Mouse (Mus musculus): ENCODE measurements around the gene Bace2. TPM values are rescaled to one million over a fixed set of nuclear protein-coding genes. Genes with fewer than 3 reads are reported as not detected.

The Bace2 gene
- total and polyA plus RNA-seq, 3 experiments, result 0.04 to 0.63 (median 0.46) TPM

- H3K9ac ChIP-seq (ENCODE audit: insufficient read depth, low read depth), result no peak overlapping the region
- dilution Hi-C loops (cut with MboI; ENCODE audit: extremely low pct_ligation_motif_present, extremely low pct_unique_long_range_greater_than_20kb, low sequenced_read_pairs) (no loop called here), in situ Hi-C loops (cut with MboI; ENCODE audit: low pct_ligation_motif_present, low pct_unique_long_range_greater_than_20kb, low sequenced_read_pairs) (no loop called here)
- H3K9me3 ChIP-seq (replicated peaks; ENCODE audit: low read length), result no peaks in the 10 kb centered on the region
- no peaks in the 10 kb centered on the region for H3K27me3 ChIP-seq (replicated peaks)
- no peak overlapping the region for H3K4me2 ChIP-seq (ENCODE audit: insufficient read depth, low read depth, poor library complexity, severe bottlenecking)
- DNase-seq (ENCODE audit: extremely low read depth), result no peak
- TF ChIP-seq SIN3A (IDR thresholded peaks at IDR 0.05; ENCODE audit: low read length), result no peak
- no peaks in the 10 kb centered on the region for H3K36me3 ChIP-seq (replicated peaks in 1 of 2; ENCODE audit: control insufficient read depth in 1 of 2, insufficient read depth in 1 of 2, low read length in 1 of 2)
- peaks cover 0 to 2% of the 10 kb centered on the region in 2 experiments; a peak in 2 of 4 replicates for H3K4me1 ChIP-seq (ENCODE audit: control insufficient read depth in 1 of 2, insufficient read depth in 2 of 2)
- H3K79me2 ChIP-seq (replicated peaks; ENCODE audit: control insufficient read depth, extremely low read depth, insufficient read depth, poor library complexity, severe bottlenecking), result no peaks in the 10 kb centered on the region
- no peak overlapping the region for H3K4me3 ChIP-seq (replicated peaks in 1 of 3; ENCODE audit: low read depth in 2 of 3, low read length in 2 of 3, poor library complexity in 1 of 3)
- H3K27ac ChIP-seq (ENCODE audit: insufficient read depth, low read depth), result no peak overlapping the region
Measured at GRCm38 (mm10) chr16:97362231-97362888, 5.8 kb downstream of the Bace2 start.

GRCm38 (mm10) chr16:97366141-97366540 lies 9.6 kb downstream of the Bace2 start:
- Histone ChIP-seq H3K27ac (ENCODE audit: insufficient read depth, low read depth) (no peak overlapping the region), H3K4me1 (ENCODE audit: control insufficient read depth in 1 of 2, insufficient read depth in 2 of 2) (peaks cover 0 to 2% of the 10 kb centered on the region in 2 experiments; a peak in 1 of 4 replicates), H3K79me2 (replicated peaks; ENCODE audit: control insufficient read depth, extremely low read depth, insufficient read depth, poor library complexity, severe bottlenecking) (no peaks in the 10 kb centered on the region), H3K4me2 (ENCODE audit: insufficient read depth, low read depth, poor library complexity, severe bottlenecking) (no peak overlapping the region), H3K9ac (ENCODE audit: insufficient read depth, low read depth) (no peak overlapping the region), H3K4me3 (replicated peaks in 1 of 3; ENCODE audit: low read depth in 2 of 3, low read length in 2 of 3, poor library complexity in 1 of 3) (no peak overlapping the region), H3K36me3 (replicated peaks in 1 of 2; ENCODE audit: control insufficient read depth in 1 of 2, insufficient read depth in 1 of 2, low read length in 1 of 2) (no peaks in the 10 kb centered on the region), H3K27me3 (replicated peaks) (no peaks in the 10 kb centered on the region), H3K9me3 (replicated peaks; ENCODE audit: low read length) (no peaks in the 10 kb centered on the region)
- in situ Hi-C loops (cut with MboI; ENCODE audit: low pct_ligation_motif_present, low pct_unique_long_range_greater_than_20kb, low sequenced_read_pairs), result no loop called here
- dilution Hi-C loops (cut with MboI; ENCODE audit: extremely low pct_ligation_motif_present, extremely low pct_unique_long_range_greater_than_20kb, low sequenced_read_pairs), result no loop called here
- TF ChIP-seq USF1 (IDR thresholded peaks at IDR 0.05; ENCODE audit: low read depth, low read length), result no peak
- no peak for DNase-seq (ENCODE audit: extremely low read depth)

GRCm38 (mm10) chr16:97370258-97370657 lies 13.7 kb downstream of the Bace2 start:
- Histone ChIP-seq H3K27me3 (replicated peaks) (no peaks in the 10 kb centered on the region), H3K4me2 (ENCODE audit: insufficient read depth, low read depth, poor library complexity, severe bottlenecking) (no peak overlapping the region), H3K36me3 (replicated peaks in 1 of 2; ENCODE audit: control insufficient read depth in 1 of 2, insufficient read depth in 1 of 2, low read length in 1 of 2) (no peaks in the 10 kb centered on the region), H3K79me2 (replicated peaks; ENCODE audit: control insufficient read depth, extremely low read depth, insufficient read depth, poor library complexity, severe bottlenecking) (no peaks in the 10 kb centered on the region), H3K9me3 (replicated peaks; ENCODE audit: low read length) (no peaks in the 10 kb centered on the region), H3K4me1 (ENCODE audit: control insufficient read depth in 1 of 2, insufficient read depth in 2 of 2) (peaks cover 3 to 6% of the 10 kb centered on the region in 2 experiments; a peak in 2 of 4 replicates), H3K27ac (ENCODE audit: insufficient read depth, low read depth) (no peak overlapping the region), H3K9ac (ENCODE audit: insufficient read depth, low read depth) (no peak overlapping the region), H3K4me3 (replicated peaks in 1 of 3; ENCODE audit: low read depth in 2 of 3, low read length in 2 of 3, poor library complexity in 1 of 3) (no peak overlapping the region)
- TF ChIP-seq MYC (IDR thresholded peaks at IDR 0.05; ENCODE audit: low read depth, low read length), result no peak
- TF ChIP-seq RCOR1 (conservative IDR thresholded peaks at IDR 0.05; ENCODE audit: low read depth, low read length), result no peak
- TF ChIP-seq UBTF (IDR thresholded peaks at IDR 0.05; ENCODE audit: low read depth, low read length), result no peak
- TF ChIP-seq JUND (conservative IDR thresholded peaks at IDR 0.05; ENCODE audit: low read depth, low read length), result no peak
- TF ChIP-seq SIN3A (IDR thresholded peaks at IDR 0.05; ENCODE audit: low read length), result no peak
- no peak for TF ChIP-seq POLR2A (IDR thresholded peaks at IDR 0.05; ENCODE audit: low read depth, low read length)
- no peak for TF ChIP-seq CTCF (conservative IDR thresholded peaks at IDR 0.05 in 1 of 2, IDR thresholded peaks at IDR 0.05 in 1 of 2; ENCODE audit: low read depth in 2 of 2, low read length in 2 of 2)
- no peak for TF ChIP-seq BHLHE40 (IDR thresholded peaks at IDR 0.05; ENCODE audit: low read depth, low read length)
- no peak for TF ChIP-seq ELF1 (IDR thresholded peaks at IDR 0.05; ENCODE audit: low read depth, low read length)
- in situ Hi-C loops (cut with MboI; ENCODE audit: low pct_ligation_motif_present, low pct_unique_long_range_greater_than_20kb, low sequenced_read_pairs) (no loop called here), dilution Hi-C loops (cut with MboI; ENCODE audit: extremely low pct_ligation_motif_present, extremely low pct_unique_long_range_greater_than_20kb, low sequenced_read_pairs) (no loop called here)
- DNase-seq (ENCODE audit: extremely low read depth), result no peak

Measured in CH12.LX (cell line).